Mouse (Mus musculus): Measurements from ENCODE around the gene Gm10061. TPM values are rescaled to one million over a fixed set of nuclear protein-coding genes. Genes with fewer than 3 reads are reported as not detected.

The Gm10061 gene
- total RNA-seq, 1 experiment: not detected

DNA sequence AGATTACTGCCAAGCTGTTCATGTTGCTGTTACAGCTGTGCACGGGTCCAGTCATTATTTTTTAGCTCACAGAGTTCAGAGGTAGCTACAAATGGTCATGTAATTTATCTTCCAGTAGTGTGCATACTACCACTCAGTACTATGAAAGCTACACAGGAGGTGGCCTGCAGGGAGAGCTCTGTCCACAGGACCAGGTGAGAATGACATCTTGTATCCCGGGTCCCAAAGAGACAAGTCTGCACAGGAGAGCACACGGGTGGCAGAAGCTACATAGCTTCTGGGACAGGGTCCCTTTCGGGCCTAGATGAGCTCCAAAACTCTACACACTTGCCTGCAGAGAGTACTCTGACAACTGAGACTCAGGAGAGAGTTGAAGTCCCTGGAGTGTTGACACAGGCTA lies 37.7 kb downstream of the Gm10061 start:
- TF ChIP-seq ZC3H11A (IDR thresholded peaks at IDR 0.05; ENCODE audit: borderline replicate concordance, low read depth, low read length) (peak; percentile 41; the same call in 1 of the 2 replicates), HCFC1 (IDR thresholded peaks at IDR 0.05; ENCODE audit: borderline replicate concordance, insufficient read depth, low read length) (no peak), ZNF384 (IDR thresholded peaks at IDR 0.05; ENCODE audit: low read depth, low read length) (no peak)
- in situ Hi-C loops (cut with MboI; ENCODE audit: low sequenced_read_pairs in 2 of 2, unreplicated experiment in 2 of 2): no loop called here
- H3K4me1 ChIP-seq (ENCODE audit: control insufficient read depth in 2 of 2, insufficient read depth in 2 of 2, low read length in 2 of 2, poor library complexity in 1 of 2): no peaks in the 10 kb centered on the region
- no peaks in the 10 kb centered on the region for H3K36me3 ChIP-seq (ENCODE audit: control insufficient read depth, insufficient read depth, low read length, poor library complexity, severe bottlenecking)
- no peak overlapping the region for H3K4me3 ChIP-seq (ENCODE audit: insufficient read depth in 1 of 2, low read depth in 1 of 2, low read length in 2 of 2, poor library complexity in 1 of 2, severe bottlenecking in 1 of 2)
- no peak overlapping the region for H3K9ac ChIP-seq (ENCODE audit: insufficient read depth, low read depth, low read length, poor library complexity, severe bottlenecking)
- H3K9me3 ChIP-seq (ENCODE audit: control insufficient read depth, insufficient read depth, low read depth, low read length): no peaks in the 10 kb centered on the region
- H3K27ac ChIP-seq (ENCODE audit: insufficient read depth, low read depth, low read length, poor library complexity, severe bottlenecking): no peak overlapping the region
- peak; percentile 39 for DNase-seq (ENCODE audit: low read depth, low spot score)

Other genes with a start within 250 kb of the Gm10061 start
- not detected in 2 replicates for gene Krtap19-9b, start 218.8 kb upstream of the Gm10061 start, total RNA-seq (2012; rRNA removed)
- gene Krtap16-3, start 188.2 kb upstream of the Gm10061 start, total RNA-seq (2012; rRNA removed): not detected in 2 replicates
- not detected in 2 replicates for gene Krtap22-2, start 140.3 kb upstream of the Gm10061 start, total RNA-seq (2012; rRNA removed)
- not detected in 2 replicates for gene Gm10229, start 135.8 kb upstream of the Gm10061 start, total RNA-seq (2012; rRNA removed)
- gene Krtap6-1, start 119.4 kb upstream of the Gm10061 start, total RNA-seq (2012; rRNA removed): not detected in 2 replicates
- not detected in 2 replicates for gene Gm10228, start 109.6 kb upstream of the Gm10061 start, total RNA-seq (2012; rRNA removed)
- 0.80 and 1.1 TPM in 2 replicates for gene Krtap6-5, start 103.2 kb upstream of the Gm10061 start, total RNA-seq (2012; rRNA removed)
- not detected in 2 replicates for gene 1110025L11Rik, start 87.1 kb upstream of the Gm10061 start, total RNA-seq (2012; rRNA removed)
- gene Krtap6-3, start 67.1 kb upstream of the Gm10061 start, total RNA-seq (2012; rRNA removed): not detected in 2 replicates
- not detected in 2 replicates for gene Gm6358, start 10.2 kb upstream of the Gm10061 start, total RNA-seq (2012; rRNA removed)
- not detected in 2 replicates for gene Gm9789, start 6.9 kb downstream of the Gm10061 start, total RNA-seq (2012; rRNA removed)
- gene Gm7735, start 18.4 kb downstream of the Gm10061 start, total RNA-seq (2012; rRNA removed): not detected in 2 replicates
- gene 1110057P08Rik, start 23.6 kb downstream of the Gm10061 start, total RNA-seq (2012; rRNA removed): not detected in 2 replicates
- gene Krtap20-2, start 54.8 kb downstream of the Gm10061 start, total RNA-seq (2012; rRNA removed): not detected in 2 replicates

Data from ES-E14 (cell line).